Mouse (Mus musculus): ENCODE data around the gene Samd3.

DNA sequence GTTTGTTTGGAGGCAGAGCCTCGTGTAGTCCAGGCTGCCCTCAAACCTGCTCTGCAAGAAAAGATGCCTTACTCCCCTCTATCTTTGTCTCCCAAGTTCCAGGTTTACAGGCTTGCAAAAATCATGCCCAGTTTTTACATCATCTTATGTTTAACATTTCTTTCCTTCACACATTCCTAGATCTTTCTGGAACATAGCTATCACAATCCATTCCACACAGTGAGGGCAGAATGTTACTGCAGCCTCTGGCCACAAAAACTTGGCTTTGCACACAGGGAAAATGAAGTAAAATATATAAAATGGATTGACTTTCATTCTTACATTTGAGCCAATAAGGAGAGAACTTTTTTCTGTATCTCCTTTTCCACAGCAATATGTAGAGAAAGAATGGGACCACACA, 9.6 kb downstream of the Samd3 start:
- TF ChIP-seq MYOD1 (IDR thresholded peaks at IDR 0.05; ENCODE audit: control insufficient read depth, insufficient read length, low read depth) (no peak), FOSL1 (IDR thresholded peaks at IDR 0.05; ENCODE audit: insufficient read depth, low read length, poor library complexity, severe bottlenecking) (no peak), MYOG (IDR thresholded peaks at IDR 0.05; ENCODE audit: control insufficient read depth, extremely low read depth, insufficient read length) (no peak), CTCF (IDR thresholded peaks at IDR 0.05; ENCODE audit: control insufficient read depth, insufficient read depth, insufficient read length) (no peak), USF1 (IDR thresholded peaks at IDR 0.05; ENCODE audit: low read depth) (no peak)
